Mouse (Mus musculus): ENCODE measurements at regions not wholly inside any gene's neighbourhood (a gene's known extent, or its start where the extent isn't known, plus 50 kb on each side); places are given as distances from the start of the nearest gene placed in this dataset.

- no peak overlapping the region for H3K27ac ChIP-seq (ENCODE audit: low read depth, low read length)
Observed at GRCm38 (mm10) chr15:93832431-93832936, 236.8 kb upstream of the Prickle1 start.

DNA sequence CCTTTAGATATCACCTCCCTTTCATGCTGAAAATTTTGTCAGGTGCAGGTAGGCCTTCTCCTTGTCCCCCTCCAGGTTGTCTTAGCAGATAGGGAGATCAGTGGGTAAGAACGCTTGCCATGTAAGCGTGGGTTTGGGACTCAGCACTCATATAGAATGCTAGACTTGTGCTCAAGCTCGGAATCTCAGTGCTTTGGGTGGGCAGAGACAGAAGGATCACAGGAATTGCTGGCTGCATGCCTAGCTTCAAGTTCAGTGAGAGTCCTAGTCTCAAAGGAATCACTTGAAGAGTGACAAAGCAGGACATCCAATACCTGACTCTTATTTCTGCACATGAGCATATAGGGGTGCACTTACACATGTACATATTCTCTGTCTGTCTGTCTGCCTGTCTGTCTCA, 235.5 kb upstream of the Prickle1 start:
- H3K4me2 ChIP-seq (replicated peaks; ENCODE audit: low read depth, low read length) = no peak overlapping the region
- H3K9me3 ChIP-seq (ENCODE audit: control insufficient read depth, low read length) = no peaks in the 10 kb centered on the region
- no peaks in the 10 kb centered on the region for H3K4me1 ChIP-seq (ENCODE audit: control insufficient read depth, insufficient read depth, low read length)
- no peak overlapping the region for H3K4me3 ChIP-seq (ENCODE audit: low read length)
- 90% methylated on average over 3 of the region's 3 CpGs for WGBS
- no peak for ATAC-seq (ENCODE audit: low FRiP score, low TSS enrichment)
- no peak overlapping the region for H3K9ac ChIP-seq (ENCODE audit: low read depth, low read length)
- H3K36me3 ChIP-seq (ENCODE audit: control insufficient read depth, insufficient read depth, low read length) = no peaks in the 10 kb centered on the region
- no peaks in the 10 kb centered on the region for H3K27me3 ChIP-seq (ENCODE audit: control insufficient read depth, insufficient read depth, low read length)
- no peak overlapping the region for H3K27ac ChIP-seq (ENCODE audit: low read depth, low read length)

More at GRCm38 (mm10) chr15:93832431-93832936, 236.8 kb upstream of the Prickle1 start:
- H3K27me3 ChIP-seq (ENCODE audit: control insufficient read depth, insufficient read depth, low read length) = no peaks in the 10 kb centered on the region
- no peaks in the 10 kb centered on the region for H3K9me3 ChIP-seq (ENCODE audit: control insufficient read depth, low read length)
- ATAC-seq (ENCODE audit: low FRiP score, low TSS enrichment) = no peak
- H3K4me1 ChIP-seq (ENCODE audit: control insufficient read depth, insufficient read depth, low read length) = no peaks in the 10 kb centered on the region
- H3K9ac ChIP-seq (ENCODE audit: low read depth, low read length) = no peak overlapping the region
- no peaks in the 10 kb centered on the region for H3K36me3 ChIP-seq (ENCODE audit: control insufficient read depth, insufficient read depth, low read length)
- 69% methylated on average over 14 of the region's 14 CpGs for WGBS
- no peak overlapping the region for H3K4me3 ChIP-seq (ENCODE audit: low read length)
- no peak overlapping the region for H3K4me2 ChIP-seq (replicated peaks; ENCODE audit: low read depth, low read length)

- WGBS = 48% methylated on average over 28 of the region's 28 CpGs
- peak overlapping the region; percentile 21; the same call in 1 of the 2 replicates for H3K27ac ChIP-seq (ENCODE audit: low read depth, low read length)
- H3K36me3 ChIP-seq (ENCODE audit: control insufficient read depth, insufficient read depth, low read length) = no peaks in the 10 kb centered on the region
- no peaks in the 10 kb centered on the region for H3K27me3 ChIP-seq (ENCODE audit: control insufficient read depth, insufficient read depth, low read length)
- H3K4me1 ChIP-seq (ENCODE audit: control insufficient read depth, insufficient read depth, low read length) = peaks cover 8% of the 10 kb centered on the region; the same call in 1 of the 2 replicates
- no peaks in the 10 kb centered on the region for H3K9me3 ChIP-seq (ENCODE audit: control insufficient read depth, low read length)
- H3K4me3 ChIP-seq (ENCODE audit: low read length) = no peak overlapping the region
- H3K9ac ChIP-seq (ENCODE audit: low read depth, low read length) = no peak overlapping the region
- peak; percentile 60; the same call in 1 of the 2 replicates for ATAC-seq (ENCODE audit: low FRiP score, low TSS enrichment)
- H3K4me2 ChIP-seq (replicated peaks; ENCODE audit: low read depth, low read length) = no peak overlapping the region; the same call in 1 of the 2 replicates
Observed at GRCm38 (mm10) chr15:93824729-93825694, 229.3 kb upstream of the Prickle1 start.

DNA sequence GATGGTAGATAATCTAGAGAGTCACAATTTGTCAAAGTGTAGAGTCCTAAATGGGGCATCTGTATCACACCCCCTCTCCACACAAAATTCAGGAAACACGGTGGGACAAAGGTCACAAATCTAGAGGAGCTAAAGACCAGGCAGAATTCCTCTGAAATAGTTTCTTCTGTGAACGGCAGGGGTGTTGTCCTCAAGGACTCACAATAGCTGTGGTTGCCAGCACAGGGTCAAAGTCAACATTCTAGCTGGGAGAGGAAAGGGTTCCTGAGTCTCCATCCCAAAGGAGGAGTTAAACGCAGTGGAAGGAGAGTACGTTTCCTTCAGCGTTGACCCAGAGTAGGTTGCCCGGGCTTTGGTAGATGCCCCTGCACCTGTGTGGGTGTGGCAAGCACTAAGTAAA, 225.5 kb upstream of the Prickle1 start:
- no peaks in the 10 kb centered on the region for H3K9me3 ChIP-seq (ENCODE audit: control insufficient read depth, low read length)

GRCm38 (mm10) chr15:93812011-93812410, 216.3 kb upstream of the Prickle1 start:
- WGBS = 14% methylated on average over 7 of the region's 7 CpGs
- no peak for ATAC-seq (ENCODE audit: low FRiP score, low TSS enrichment)

More for the DNA sequence above, 225.5 kb upstream of the Prickle1 start:
- Histone ChIP-seq H3K9ac (ENCODE audit: low read depth, low read length) (no peak overlapping the region), H3K4me2 (replicated peaks; ENCODE audit: low read depth, low read length) (no peak overlapping the region), H3K4me1 (ENCODE audit: control insufficient read depth, insufficient read depth, low read length) (peaks cover 8% of the 10 kb centered on the region; the same call in 1 of the 2 replicates), H3K27ac (ENCODE audit: low read depth, low read length) (no peak overlapping the region), H3K4me3 (ENCODE audit: low read length) (no peak overlapping the region), H3K27me3 (ENCODE audit: control insufficient read depth, insufficient read depth, low read length) (no peaks in the 10 kb centered on the region), H3K36me3 (ENCODE audit: control insufficient read depth, insufficient read depth, low read length) (no peaks in the 10 kb centered on the region)
- WGBS = 82% methylated on average over 6 of the region's 6 CpGs
- no peak for ATAC-seq (ENCODE audit: low FRiP score, low TSS enrichment)

GRCm38 (mm10) chr15:93807993-93808392, 212.3 kb upstream of the Prickle1 start:
- Histone ChIP-seq H3K27ac (ENCODE audit: low read depth, low read length) (no peak overlapping the region), H3K4me2 (replicated peaks; ENCODE audit: low read depth, low read length) (no peak overlapping the region), H3K36me3 (ENCODE audit: control insufficient read depth, insufficient read depth, low read length) (no peaks in the 10 kb centered on the region), H3K4me3 (ENCODE audit: low read length) (no peak overlapping the region), H3K9me3 (ENCODE audit: control insufficient read depth, low read length) (no peaks in the 10 kb centered on the region), H3K27me3 (ENCODE audit: control insufficient read depth, insufficient read depth, low read length) (no peaks in the 10 kb centered on the region), H3K4me1 (ENCODE audit: control insufficient read depth, insufficient read depth, low read length) (no peaks in the 10 kb centered on the region), H3K9ac (ENCODE audit: low read depth, low read length) (no peak overlapping the region)
- ATAC-seq (ENCODE audit: low FRiP score, low TSS enrichment) = no peak
- 82% methylated on average over 8 of the region's 8 CpGs for WGBS

More at GRCm38 (mm10) chr15:93812011-93812410, 216.3 kb upstream of the Prickle1 start:
- Histone ChIP-seq H3K4me1 (ENCODE audit: control insufficient read depth, insufficient read depth, low read length) (no peaks in the 10 kb centered on the region), H3K36me3 (ENCODE audit: control insufficient read depth, insufficient read depth, low read length) (no peaks in the 10 kb centered on the region), H3K9me3 (ENCODE audit: control insufficient read depth, low read length) (no peaks in the 10 kb centered on the region; the same call in none of the 2 replicates), H3K4me2 (replicated peaks; ENCODE audit: low read depth, low read length) (no peak overlapping the region), H3K9ac (ENCODE audit: low read depth, low read length) (no peak overlapping the region), H3K27me3 (ENCODE audit: control insufficient read depth, insufficient read depth, low read length) (no peaks in the 10 kb centered on the region), H3K4me3 (ENCODE audit: low read length) (no peak overlapping the region), H3K27ac (ENCODE audit: low read depth, low read length) (no peak overlapping the region)

DNA sequence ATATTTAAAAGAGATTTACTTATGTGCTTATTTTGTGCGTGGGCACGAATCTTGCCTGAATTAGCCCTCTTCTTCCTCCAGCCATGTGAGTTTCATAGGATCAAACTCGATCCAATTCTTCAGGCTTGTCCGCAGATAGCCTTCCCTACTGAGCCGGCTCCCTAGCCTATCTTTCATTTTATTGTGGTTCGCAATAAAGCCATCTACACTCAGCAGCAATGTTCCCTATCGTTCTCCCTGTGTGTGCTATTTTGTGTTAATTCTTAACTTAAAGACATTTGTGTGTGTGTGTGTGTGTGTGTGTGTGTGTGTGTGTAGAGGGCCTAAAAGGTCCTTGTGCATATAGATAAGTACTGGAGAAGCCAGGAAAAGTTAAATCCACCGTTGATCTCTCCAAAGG, 211.8 kb upstream of the Prickle1 start:
- H3K27me3 ChIP-seq (ENCODE audit: control insufficient read depth, insufficient read depth, low read length) = no peaks in the 10 kb centered on the region
- H3K27ac ChIP-seq (ENCODE audit: low read depth, low read length) = no peak overlapping the region
- H3K9me3 ChIP-seq (ENCODE audit: control insufficient read depth, low read length) = no peaks in the 10 kb centered on the region
- H3K4me2 ChIP-seq (replicated peaks; ENCODE audit: low read depth, low read length) = no peak overlapping the region
- H3K4me1 ChIP-seq (ENCODE audit: control insufficient read depth, insufficient read depth, low read length) = no peaks in the 10 kb centered on the region
- H3K36me3 ChIP-seq (ENCODE audit: control insufficient read depth, insufficient read depth, low read length) = no peaks in the 10 kb centered on the region
- no peak for ATAC-seq (ENCODE audit: low FRiP score, low TSS enrichment)
- no peak overlapping the region for H3K9ac ChIP-seq (ENCODE audit: low read depth, low read length)
- WGBS = 84% methylated on average over 8 of the region's 8 CpGs
- H3K4me3 ChIP-seq (ENCODE audit: low read length) = no peak overlapping the region

DNA sequence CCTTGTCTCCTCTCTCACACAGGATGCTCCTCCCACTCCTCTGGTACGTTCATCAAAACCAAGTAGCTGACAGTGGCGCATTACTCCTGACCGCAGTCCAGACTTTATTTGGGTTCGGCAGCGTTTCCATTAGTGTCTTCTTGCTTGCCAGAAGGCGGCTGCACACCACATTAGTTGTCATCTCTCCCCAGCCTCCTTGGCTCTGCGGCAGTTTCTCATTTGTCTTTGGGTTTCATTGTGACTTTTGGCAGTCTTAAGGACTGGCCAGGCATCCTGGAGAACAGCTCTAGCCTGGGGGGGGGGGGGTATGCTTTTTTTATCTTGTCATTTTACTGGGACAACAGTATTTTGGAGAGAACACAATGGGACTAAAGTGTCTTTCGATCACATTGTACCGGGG, 209.0 kb upstream of the Prickle1 start:
- Histone ChIP-seq H3K4me3 (ENCODE audit: low read length) (no peak overlapping the region), H3K4me2 (replicated peaks; ENCODE audit: low read depth, low read length) (no peak overlapping the region), H3K9me3 (ENCODE audit: control insufficient read depth, low read length) (no peaks in the 10 kb centered on the region), H3K27me3 (ENCODE audit: control insufficient read depth, insufficient read depth, low read length) (no peaks in the 10 kb centered on the region), H3K27ac (ENCODE audit: low read depth, low read length) (no peak overlapping the region), H3K9ac (ENCODE audit: low read depth, low read length) (no peak overlapping the region), H3K4me1 (ENCODE audit: control insufficient read depth, insufficient read depth, low read length) (no peaks in the 10 kb centered on the region), H3K36me3 (ENCODE audit: control insufficient read depth, insufficient read depth, low read length) (no peaks in the 10 kb centered on the region)
- ATAC-seq (ENCODE audit: low FRiP score, low TSS enrichment) = no peak
- WGBS = 76% methylated on average over 9 of the region's 9 CpGs

DNA sequence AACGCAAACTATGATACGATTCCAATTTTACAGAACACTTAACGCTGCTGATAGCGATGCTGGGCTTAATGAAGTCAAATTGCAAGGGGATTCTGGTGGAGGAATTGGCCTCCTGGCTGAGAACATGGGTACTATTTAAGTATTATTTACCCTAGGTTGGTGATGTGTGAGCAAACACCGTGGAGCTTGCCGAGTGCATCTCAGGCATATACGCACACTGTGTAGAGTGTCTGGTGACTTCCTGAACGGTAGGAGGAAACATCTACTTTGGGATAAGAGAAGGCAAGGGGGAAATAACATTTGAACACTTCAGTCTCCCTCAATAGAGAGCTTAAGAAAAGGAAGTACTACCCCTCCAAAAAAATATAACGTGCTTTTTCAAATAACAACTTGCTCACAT, 194.8 kb upstream of the Prickle1 start:
- no peak for ATAC-seq (ENCODE audit: low FRiP score, low TSS enrichment)
- Histone ChIP-seq H3K27me3 (ENCODE audit: control insufficient read depth, insufficient read depth, low read length) (no peaks in the 10 kb centered on the region), H3K36me3 (ENCODE audit: control insufficient read depth, insufficient read depth, low read length) (no peaks in the 10 kb centered on the region), H3K4me3 (ENCODE audit: low read length) (no peak overlapping the region), H3K4me2 (replicated peaks; ENCODE audit: low read depth, low read length) (no peak overlapping the region), H3K27ac (ENCODE audit: low read depth, low read length) (no peak overlapping the region), H3K4me1 (ENCODE audit: control insufficient read depth, insufficient read depth, low read length) (peaks cover 10% of the 10 kb centered on the region; the same call in 1 of the 2 replicates), H3K9me3 (ENCODE audit: control insufficient read depth, low read length) (no peaks in the 10 kb centered on the region), H3K9ac (ENCODE audit: low read depth, low read length) (no peak overlapping the region)
- WGBS = 82% methylated on average over 9 of the region's 9 CpGs
